Mouse (Mus musculus) cerebellum, adult 2 months (tissue): ENCODE results near the gene Tmem184a.

Experiments used
- CTCF ChIP-seq: fragments of 200-500 bp; IDR thresholded peaks from 2 replicates; pipeline ENCODE4 v1.5.1; 2011; ENCODE audit warnings: low read depth, mild to moderate bottlenecking, control low read depth, low read length, moderate library complexity, borderline replicate concordance; ENCODE audit not compliant: insufficient read depth
- POLR2A ChIP-seq: fragments of 200-500 bp; IDR thresholded peaks from 2 replicates; pipeline ENCODE4 v1.6.1; 2011; ENCODE audit warnings: low read length, control low read depth, borderline replicate concordance; ENCODE audit not compliant: insufficient read depth

DNA sequence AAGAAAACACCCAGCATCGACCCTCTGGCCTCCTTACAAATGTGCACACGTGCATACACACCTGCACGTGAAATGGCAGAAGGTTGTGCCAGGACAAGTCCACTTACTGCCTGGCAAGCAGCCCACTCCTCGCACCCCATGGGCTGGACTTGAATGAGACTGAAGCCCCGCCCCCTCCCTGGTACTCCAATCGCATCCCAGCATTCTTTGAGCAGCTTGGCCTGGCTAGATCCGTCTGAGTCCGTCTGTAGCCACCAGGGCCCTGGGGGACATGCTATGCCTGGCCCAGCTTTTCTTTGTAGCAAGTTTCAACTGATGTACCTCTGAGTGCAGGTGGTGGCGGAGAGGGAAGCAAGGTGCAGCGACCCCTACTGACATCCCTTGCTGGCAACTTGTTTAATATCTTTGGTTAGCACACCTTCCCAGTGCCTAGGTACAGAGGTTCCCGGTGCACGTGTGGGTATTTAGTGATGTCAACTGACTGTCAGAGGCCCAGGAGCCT lies 16.1 kb downstream of the Tmem184a start:
- no peak for TF ChIP-seq CTCF
- no peak for TF ChIP-seq POLR2A
